Mouse (Mus musculus): ENCODE measurements at regions not wholly inside any gene's neighbourhood (a gene's known extent, or its start where the extent isn't known, plus 50 kb on each side); places are given as distances from the start of the nearest gene placed in this dataset.
A peak's percentile ranks its signal among the peaks of the same experiment; 100 is the strongest.

DNA sequence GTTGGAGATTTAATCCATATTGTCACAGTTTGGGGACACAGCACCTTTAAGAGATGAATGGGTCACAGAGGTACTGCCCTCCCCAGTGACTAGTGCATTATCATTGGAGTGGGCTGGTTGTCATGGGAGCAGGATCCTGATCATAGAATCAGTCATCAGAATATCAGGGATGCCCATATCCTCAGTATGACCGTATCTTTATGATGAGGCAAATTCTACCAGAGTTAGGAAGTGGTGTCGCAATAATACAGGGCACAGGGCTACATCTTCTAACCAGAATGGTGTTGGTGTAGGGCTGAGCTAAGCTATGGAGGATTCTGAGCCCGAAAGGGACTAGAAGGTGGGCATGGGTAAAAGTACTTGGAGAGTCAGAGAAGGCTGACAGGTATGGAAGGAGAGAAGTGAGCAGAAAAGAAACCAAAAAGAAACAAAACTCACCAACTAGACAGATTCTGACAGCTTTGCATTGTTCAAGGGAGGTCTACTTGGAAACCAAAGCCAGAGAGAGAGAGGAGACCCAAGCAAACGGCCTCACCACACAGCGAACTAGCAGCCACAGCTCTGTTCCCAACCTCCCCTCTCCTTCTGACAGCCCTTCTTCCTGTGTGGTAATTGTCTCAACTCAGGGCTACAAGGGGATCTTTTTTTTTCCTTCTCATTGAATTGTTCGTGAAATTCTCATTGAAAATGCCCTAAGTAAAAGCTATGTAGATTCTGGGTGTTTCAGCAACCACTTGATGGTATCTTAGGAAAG lies 129.2 kb downstream of the Lrrc30 start:
- no peak for DNase-seq (ENCODE audit: low spot score)

DNA sequence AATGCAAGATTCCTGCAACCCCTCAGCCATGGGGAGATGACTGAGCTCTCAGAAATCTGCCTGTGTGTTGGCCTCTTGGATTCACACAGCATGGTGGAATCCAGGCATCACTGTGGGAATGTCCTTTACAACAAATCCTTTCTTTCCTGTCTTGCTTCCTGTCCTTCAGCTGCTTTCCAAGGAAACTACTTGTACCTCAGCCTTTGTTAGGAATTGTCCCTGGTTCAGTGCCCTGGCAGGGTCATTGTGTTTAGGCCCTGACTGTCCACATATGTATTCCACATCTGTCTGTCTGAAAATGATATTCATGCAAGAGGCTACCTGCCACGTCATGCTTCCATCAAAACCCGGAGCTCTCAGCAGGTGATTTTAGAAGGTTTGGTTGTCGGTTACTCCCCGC lies 129.9 kb downstream of the Lrrc30 start:
- no peak for DNase-seq (ENCODE audit: low spot score)

DNA sequence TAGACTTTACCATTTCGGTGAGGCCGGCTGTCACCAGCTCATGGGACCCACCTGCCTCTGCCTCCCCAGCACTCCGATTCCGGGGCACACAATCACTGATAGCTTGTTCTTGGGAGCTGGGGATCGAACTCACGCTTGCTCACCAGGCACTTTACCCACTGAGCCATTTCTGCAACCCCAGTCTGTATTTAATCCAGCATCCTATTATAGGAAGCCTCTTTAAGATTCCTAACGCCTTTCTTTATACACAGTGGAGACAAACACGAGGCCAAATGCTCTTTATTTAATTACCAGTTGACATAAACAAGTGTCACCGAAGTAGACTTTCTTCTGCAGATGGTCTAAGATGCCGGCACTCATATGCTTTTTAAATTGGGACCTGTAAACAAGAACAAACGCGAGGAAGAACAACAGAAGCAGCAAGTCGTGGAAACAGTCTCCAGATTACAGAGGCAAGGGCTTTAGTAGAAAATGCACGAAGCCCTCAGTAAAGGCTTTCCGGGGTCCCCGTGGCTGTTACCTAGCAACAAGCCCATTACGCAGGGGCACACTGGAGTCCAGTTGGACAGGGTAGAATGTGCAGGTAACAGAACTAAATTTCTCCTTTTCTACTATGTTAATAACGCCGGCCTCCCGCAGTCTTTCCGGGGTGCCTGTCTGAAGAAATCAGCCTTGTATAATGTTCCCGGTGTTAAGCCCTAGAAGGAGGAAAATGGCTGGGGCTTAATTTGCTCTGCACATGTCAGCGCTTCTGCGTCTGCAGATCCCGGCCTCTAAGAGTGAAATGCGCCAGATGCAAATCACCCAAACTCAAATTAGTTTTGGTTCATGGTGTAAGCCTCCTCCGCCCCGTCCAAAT lies 132.5 kb downstream of the Lrrc30 start:
- no peak for DNase-seq (ENCODE audit: low spot score)

DNA sequence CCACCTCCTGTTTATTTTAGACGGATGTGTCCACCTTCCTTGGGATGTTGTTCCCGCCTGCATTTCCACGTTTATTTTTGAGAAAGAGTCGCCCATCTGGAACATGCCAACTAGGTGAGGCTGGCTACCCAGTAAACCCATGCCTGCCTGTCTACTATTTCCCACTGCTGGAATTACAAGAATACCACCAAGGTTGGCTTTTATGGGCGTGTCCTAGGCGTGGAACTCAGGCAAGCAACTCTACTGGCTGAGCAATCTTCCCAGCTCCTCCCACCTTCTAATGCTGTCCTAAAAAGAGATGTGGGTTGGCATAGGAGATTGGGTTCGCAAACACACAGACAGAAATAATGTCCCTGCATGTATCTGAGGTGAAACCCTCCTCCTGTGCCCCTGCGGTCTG lies 135.1 kb downstream of the Lrrc30 start:
- no peak for DNase-seq (ENCODE audit: low spot score)

DNA sequence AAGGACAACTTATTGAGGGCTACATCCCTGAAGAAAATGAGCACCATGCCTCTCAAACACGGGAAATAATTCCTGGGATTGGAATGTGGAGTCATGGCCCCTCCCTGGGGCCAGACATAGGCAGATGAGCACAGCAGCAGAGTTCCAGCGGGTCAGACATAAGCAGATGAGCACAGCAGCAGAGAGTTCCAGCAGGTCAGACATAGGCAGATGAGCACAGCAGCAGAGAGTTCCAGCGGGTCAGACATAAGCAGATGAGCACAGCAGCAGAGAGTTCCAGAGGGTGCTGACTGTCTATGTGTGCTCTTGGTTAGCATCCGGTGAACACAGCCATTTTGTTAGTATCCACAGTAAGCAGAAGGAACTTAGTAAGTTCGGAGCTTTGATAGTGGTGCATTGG lies 126.2 kb upstream of the Ptprm start:
- DNase-seq (ENCODE audit: low spot score) = no peak

DNA sequence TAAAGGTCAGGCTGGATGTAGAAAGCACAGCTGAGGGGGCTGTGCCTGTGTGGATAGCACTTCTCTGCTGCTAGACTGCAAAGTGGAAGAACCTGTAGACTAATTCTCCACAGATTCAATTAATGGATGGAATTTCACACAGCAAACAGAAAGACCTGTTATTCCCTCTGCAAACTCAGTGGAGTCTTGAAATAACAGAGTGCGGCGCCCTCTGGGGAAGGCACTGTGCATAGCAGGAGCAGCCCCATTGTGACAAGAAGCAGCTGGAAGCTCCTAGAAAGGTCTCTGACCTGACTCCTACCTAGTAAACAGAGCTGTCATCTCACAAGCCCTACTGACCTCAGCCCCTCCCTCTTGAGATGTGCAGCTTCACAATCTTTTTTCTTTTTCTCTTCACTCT lies 118.9 kb upstream of the Ptprm start:
- peak; percentile 80 for DNase-seq (ENCODE audit: low spot score)

DNA sequence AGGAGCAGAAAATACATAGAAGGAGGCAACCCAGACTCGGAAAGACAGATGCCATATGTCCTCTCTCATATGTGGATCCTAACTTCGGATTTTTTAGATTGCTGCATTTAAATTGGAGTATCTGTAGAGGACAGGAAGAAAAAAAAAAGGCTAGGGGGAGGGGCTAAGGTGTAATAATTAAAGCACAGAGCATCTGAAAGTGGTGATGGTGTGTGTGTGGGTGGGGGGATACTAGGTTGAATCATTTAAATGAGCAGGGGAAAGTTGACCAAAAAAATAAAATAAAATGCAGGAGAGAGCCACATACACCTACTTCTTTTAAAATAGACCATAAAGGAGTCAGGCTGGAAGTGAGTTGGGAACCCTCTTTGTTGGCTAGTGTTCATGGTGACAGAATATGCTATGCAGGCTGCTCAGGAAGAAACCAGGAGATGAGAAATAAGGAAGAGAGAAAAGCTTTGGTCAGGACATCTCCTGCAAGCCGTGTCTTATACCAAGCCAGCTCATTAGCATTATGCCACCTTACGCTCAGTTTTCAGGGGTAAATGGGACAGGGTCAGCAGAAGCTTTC lies 104.7 kb upstream of the Ptprm start:
- no peak for DNase-seq (ENCODE audit: low spot score)

DNA sequence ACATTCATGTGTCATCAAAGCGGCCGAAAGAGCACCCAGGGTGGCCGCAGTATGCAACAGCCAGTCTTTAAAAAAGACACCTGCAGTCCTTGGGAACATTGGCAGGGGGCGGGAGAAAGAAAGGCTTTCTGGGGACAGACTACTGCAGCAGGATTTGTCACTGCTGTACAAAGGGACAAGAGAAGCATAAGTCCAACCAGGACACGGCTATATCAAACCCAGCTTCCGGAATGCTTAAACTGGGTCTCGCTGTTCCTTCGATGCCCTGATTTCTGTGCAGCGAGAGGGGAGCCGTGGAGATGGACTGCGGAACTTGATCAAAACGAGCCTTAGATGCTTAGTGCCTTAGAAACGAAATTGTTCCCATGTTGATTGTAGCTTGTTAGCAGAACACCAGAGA lies 97.7 kb upstream of the Ptprm start:
- no peak for DNase-seq (ENCODE audit: low spot score)

DNA sequence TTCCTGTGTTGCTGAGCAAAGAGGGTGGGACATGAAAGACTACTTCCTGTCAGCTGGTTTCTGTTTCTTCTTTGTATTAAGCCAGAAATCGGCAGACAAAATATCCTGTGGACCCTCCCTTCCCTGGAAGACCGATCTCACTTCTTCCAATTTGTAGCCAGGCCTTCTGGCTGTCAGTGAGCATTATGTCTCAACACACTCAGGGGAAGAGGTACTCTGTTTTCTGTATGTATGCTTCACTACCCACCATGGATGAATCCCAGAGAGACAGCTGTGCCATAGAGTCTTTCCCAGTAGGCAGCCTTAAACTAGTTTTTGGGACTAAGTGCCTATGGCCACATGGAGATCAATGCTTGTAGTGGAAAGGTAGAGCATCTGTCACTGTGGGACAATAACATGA lies 96.8 kb upstream of the Ptprm start:
- DNase-seq (ENCODE audit: low spot score) = no peak

DNA sequence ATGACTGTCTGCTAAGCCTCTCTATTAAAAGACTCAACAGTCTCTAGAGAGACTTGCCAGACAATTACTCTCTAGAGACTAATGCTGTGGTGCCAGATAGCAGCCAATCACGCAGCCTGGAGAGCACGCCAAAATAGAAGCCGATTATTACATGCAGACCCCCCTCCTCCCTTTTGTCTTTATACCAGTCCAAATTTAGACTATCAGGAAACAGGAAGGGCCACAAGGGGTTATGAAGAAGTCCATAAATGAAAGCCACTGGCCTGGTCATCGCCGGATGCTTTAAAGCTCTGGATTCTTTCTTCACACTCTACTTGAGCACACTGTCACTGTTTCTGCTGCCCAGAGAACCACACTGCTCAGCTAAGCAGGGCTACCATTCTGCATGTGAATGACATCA lies 95.8 kb upstream of the Ptprm start:
- no peak for DNase-seq (ENCODE audit: low spot score)

DNA sequence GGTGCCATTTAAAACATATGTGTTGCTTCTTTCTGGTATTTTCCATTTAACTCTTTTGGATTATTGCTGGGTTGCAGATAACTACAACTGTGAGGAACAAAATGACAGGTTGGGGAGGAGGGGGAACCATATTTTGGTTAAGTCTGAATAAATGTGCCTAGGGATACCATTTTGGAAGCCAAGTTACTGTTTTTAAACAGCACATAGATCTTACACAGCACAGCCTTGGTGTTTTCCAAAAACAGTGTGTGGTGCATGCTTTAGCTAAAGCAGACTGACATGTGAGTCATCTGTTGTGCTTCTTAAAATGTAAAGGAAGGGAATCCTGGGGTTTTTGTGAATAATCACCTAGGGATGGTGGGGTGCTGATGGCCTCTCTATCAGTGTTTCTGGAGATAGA lies 91.7 kb upstream of the Ptprm start:
- no peak for DNase-seq (ENCODE audit: low spot score)

DNA sequence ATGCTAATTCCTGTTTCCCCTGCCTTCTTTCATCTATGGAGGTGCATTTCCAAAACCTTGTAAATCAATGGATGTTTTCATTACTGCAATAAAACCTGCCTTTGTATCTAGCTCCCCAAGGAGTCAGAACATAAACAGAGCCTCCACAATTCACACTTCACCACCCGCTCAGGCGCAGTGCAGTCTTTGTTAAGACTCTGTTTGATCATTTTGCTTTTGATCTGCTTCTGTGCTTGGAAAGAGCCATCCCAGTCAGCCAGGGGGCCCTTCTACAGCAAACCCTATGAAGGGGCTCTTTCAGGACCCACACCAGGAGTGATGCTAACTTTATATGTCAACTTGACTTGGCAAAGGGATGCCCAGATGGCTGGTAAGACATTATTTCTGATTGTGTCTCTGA lies 86.7 kb upstream of the Ptprm start:
- no peak for DNase-seq (ENCODE audit: low spot score)

DNA sequence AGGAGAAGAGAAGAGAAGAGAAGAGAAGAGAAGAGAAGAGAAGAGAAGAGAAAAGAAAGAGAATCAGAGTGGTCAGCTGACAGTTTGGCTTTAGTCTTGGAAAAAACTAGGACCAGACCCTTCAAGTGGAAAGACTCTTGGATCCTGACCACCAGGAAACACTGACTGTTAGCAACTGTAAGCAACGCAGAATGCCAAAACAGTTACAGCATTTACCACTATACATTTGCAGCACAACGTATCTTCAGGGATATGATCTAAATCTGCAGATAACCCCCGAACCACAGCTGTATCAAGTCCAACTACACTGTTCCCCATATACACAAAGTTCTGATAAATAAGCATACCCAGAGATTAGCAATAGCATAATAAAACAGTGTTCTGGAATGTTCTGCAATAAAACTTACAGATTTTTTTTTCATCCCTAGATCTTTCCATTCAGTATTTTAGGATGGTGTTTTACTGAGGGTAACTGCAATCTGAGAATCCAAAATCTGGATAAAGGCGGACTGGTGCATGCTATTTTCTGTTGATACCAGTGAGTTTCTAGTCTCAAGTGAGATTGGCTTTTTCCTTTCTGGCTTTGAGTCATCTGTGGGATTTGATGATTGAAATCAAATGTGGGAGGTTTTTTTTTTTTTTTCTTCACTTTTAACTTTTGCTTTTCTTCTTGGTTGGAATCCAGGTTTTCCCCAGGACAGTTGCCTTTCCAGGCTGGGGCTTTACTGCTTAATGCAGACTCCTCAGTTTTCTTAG lies 65.9 kb upstream of the Ptprm start:
- no peak for DNase-seq (ENCODE audit: low spot score)

DNA sequence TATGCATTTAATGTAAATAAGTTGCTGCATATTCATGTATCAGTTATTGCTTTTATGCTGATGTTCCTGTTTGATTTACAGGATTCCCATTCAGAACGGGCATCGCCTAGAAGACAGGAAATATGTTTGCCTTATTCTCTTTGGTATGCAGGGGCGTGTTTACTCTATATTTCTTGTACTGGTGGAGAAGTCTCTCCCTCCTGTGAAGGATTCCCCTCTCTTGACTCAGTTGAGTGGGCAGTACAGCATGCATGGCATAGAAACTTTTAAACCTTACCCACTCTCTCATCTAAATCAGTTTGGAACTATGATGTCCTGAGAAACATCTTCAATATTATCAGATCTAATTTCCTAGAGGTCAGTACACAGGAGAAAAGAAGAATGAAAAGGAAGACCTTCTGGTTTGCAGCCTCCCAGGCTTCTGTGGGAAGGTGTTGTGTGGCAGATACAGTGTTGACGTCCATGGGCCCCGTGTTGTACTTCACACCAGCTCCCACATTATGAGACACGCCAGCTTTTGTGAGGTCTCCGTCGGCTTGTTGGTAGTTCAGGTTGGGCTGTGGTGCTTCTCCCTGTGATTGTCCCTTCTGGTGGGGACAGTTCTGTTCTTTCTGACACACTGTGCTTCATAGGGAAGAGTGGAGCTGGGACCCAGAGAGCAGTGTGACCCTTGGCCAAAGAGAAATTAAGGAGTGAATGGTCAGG lies 58.4 kb upstream of the Ptprm start:
- DNase-seq (ENCODE audit: low spot score) = no peak

DNA sequence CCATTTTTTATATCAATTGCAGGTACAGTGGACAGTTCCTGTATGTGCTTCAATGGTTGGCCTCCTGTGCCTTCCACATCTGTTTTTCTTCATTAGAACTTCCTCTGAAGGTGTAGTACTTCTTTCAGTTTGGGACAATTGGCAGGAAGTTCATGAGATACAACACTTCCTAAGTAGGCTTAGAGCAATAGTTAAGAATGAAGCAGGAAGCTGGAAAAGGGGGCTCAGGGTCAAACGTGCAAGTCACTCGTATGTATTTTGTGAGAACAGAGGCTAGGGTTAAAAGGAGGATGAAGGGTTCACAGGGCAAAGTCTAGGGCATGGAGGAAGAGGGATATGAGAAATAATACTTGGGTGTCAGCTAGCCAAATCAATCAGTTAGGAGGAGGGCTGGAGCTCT lies 55.7 kb upstream of the Ptprm start:
- DNase-seq (ENCODE audit: low spot score) = no peak

DNA sequence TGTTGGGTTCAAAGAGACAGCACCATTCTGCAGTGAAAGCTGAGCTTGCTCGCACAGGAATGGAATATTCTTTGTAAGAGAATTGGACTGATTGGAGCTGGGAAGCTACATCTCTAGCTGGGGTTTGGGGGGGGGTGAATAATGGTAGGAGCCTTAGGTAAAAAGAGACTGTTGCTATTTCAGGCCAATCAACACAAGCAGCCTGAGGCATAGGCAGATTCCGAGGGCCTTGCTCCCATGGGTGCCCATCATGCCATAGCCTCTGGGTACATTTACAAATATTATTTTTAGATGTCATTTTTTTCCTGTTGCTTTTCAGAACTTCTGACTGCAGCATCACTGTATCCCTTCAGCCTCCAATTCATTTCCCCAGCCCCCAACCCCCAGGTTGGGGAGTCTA lies 51.7 kb upstream of the Ptprm start:
- DNase-seq (ENCODE audit: low spot score) = no peak
